Mouse (Mus musculus): Measurements from ENCODE around the gene Snx13.

Snx13 gene

GRCm38 (mm10) chr12:35191698-35192425 lies 144.9 kb downstream of the Snx13 start:
- peak; percentile 68 to 91 for DNase-seq

GRCm38 (mm10) chr12:35192426-35192769 lies 145.4 kb downstream of the Snx13 start:
- DNase-seq, result no peak
